ENCODE assay signal across 21 mouse cellular contexts in genomic region chr8:126671594-126671993, GRCm38 (mm10).
A peak's percentile ranks its signal among the peaks of the same experiment; 100 is the strongest.
DNase-seq lines count a peak whose midpoint lies in the region; ATAC-seq and TF ChIP-seq lines count a peak whose summit lies in the region.
"Had no signal": no experiment of that assay in that cellular context is flagged by ENCODE, and none has a peak within 500 bp of the region (broad histone marks: within the 10 kb centered on the region; RNA-seq: fewer than 3 reads in every experiment).

No protein-coding gene starts in this region.

- peaks cover 27% of the 10 kb centered on the region for H3K4me1 ChIP-seq in heart, embryonic 11.5 days (ENCODE audit: control insufficient read depth, insufficient read depth, low read length)
- peaks cover 34% of the 10 kb centered on the region for H3K4me1 ChIP-seq in forebrain, embryonic 10.5 days

- H3K9ac ChIP-seq in heart, embryonic 11.5 days (ENCODE audit: low read depth, low read length): no peak overlapping the region

- no peaks in the 10 kb centered on the region for H3K36me3 ChIP-seq in heart, embryonic 11.5 days (ENCODE audit: control insufficient read depth, insufficient read depth, low read length)
- no peaks in the 10 kb centered on the region for H3K36me3 ChIP-seq in forebrain, embryonic 10.5 days (replicated peaks)
- H3K36me3 ChIP-seq: G1E had no signal

- H3K9me3 ChIP-seq in heart, embryonic 11.5 days (replicated peaks; ENCODE audit: control insufficient read depth, low read length): no peaks in the 10 kb centered on the region
- H3K9me3 ChIP-seq in forebrain, embryonic 10.5 days: no peaks in the 10 kb centered on the region
- H3K9me3 ChIP-seq: G1E had no signal

- DNase-seq in gastrocnemius, postnatal 25 days: peak; percentile 54
- DNase-seq in gastrocnemius, adult 2 months: no peak
- peak; percentile 94 for DNase-seq in heart, adult 11 months
- DNase-seq in skeletal muscle tissue, adult 2 months (ENCODE audit: low read depth, low spot score): peak; percentile 49
- no peak for DNase-seq in forebrain, embryonic 10.5 days (ENCODE audit: extremely low spot score, low spot score)
- DNase-seq: adrenal gland, adult 2 months; adrenal gland, adult 8-10 months; adrenal gland, postnatal 10 days; adrenal gland, postnatal 14 days; adrenal gland, postnatal 25 days; adrenal gland, postnatal 36 days; B cell, adult 2 months; cerebellum, adult 11 months; cerebellum, adult 11-12 months; cerebellum, adult 18-20 months had no signal

- no peak for ATAC-seq in heart, embryonic 11.5 days (replicated peaks; ENCODE audit: insufficient number of reproducible peaks, low FRiP score, low TSS enrichment)
- ATAC-seq: activated CD4-positive, CD25-positive, alpha-beta regulatory T cell, adult 4 months; CD4-positive, CD25-positive, alpha-beta regulatory T cell, adult 4 months; Patski had no signal

- H3K4me3 ChIP-seq in gastrocnemius, adult 2 months: no peak overlapping the region
- no peak overlapping the region for H3K4me3 ChIP-seq in heart, embryonic 11.5 days (ENCODE audit: low read depth, low read length)
- H3K4me3 ChIP-seq in forebrain, embryonic 10.5 days: no peak overlapping the region

- intact Hi-C loops in gastrocnemius, adult 2 months (cut with DNase I): no loop called here

- no peak overlapping the region for H3K4me2 ChIP-seq in heart, embryonic 11.5 days

- no peaks in the 10 kb centered on the region for H3K27me3 ChIP-seq in heart, embryonic 11.5 days (ENCODE audit: control insufficient read depth, insufficient read depth, low read length)
- peaks cover 11% of the 10 kb centered on the region; the same call in 1 of the 2 replicates for H3K27me3 ChIP-seq in forebrain, embryonic 10.5 days (ENCODE audit: poor library complexity, severe bottlenecking)
- H3K27me3 ChIP-seq: CH12.LX, Patski had no signal

- no peak for TF ChIP-seq CTCF in gastrocnemius, adult 2 months (IDR thresholded peaks at IDR 0.05)

- no peak overlapping the region for H3K27ac ChIP-seq in gastrocnemius, adult 2 months
- H3K27ac ChIP-seq in heart, embryonic 11.5 days (ENCODE audit: low read depth, low read length): no peak overlapping the region
- H3K27ac ChIP-seq in forebrain, embryonic 10.5 days: no peak overlapping the region

- WGBS in heart, embryonic 11.5 days (ENCODE audit: insufficient replicate concordance): 84% methylated on average over 11 of the region's 11 CpGs
- WGBS in forebrain, embryonic 10.5 days: 93% methylated on average over 11 of the region's 11 CpGs

Comparison
In these comparisons a context has a peak if more than half of its experiments do, and no peak if none do; other contexts are left out.
1. DNase-seq: peak in gastrocnemius, postnatal 25 days (single experiment), heart, adult 11 months (single experiment) and skeletal muscle tissue, adult 2 months (single experiment); none in gastrocnemius, adult 2 months (single experiment) and forebrain, embryonic 10.5 days (single experiment).